11 mouse cellular contexts compared by ENCODE assay signal in genomic region chr4:152541172-152541571, GRCm38 (mm10).
DNase-seq lines count a peak whose midpoint lies in the region; ATAC-seq and TF ChIP-seq lines count a peak whose summit lies in the region.
"Had no signal": no experiment of that assay in that cellular context is flagged by ENCODE, and none has a peak within 500 bp of the region (broad histone marks: within the 10 kb centered on the region; RNA-seq: fewer than 3 reads in every experiment).

No protein-coding gene starts in this region.

- H3K9ac ChIP-seq in intestine, embryonic 14.5 days (ENCODE audit: low read length) = no peak overlapping the region
- no peak overlapping the region for H3K9ac ChIP-seq in intestine, embryonic 16.5 days (ENCODE audit: low read depth, low read length)
- H3K9ac ChIP-seq: limb, embryonic 13.5 days had no signal

- TF ChIP-seq CTCF in cortical plate, adult 2 months (IDR thresholded peaks at IDR 0.05; ENCODE audit: extremely low read depth, insufficient read depth, low read length) = 0 out of 2 replicates have a peak, but pooled peaks have one; percentile 15
- TF ChIP-seq CTCF in gastrocnemius, adult 2 months (IDR thresholded peaks at IDR 0.05) = peak; percentile 60
- no peak for TF ChIP-seq CTCF in thymus, adult 2 months (IDR thresholded peaks at IDR 0.05; ENCODE audit: borderline replicate concordance, control insufficient read depth, extremely low read depth, insufficient read depth, low read length, poor library complexity)

- no peaks in the 10 kb centered on the region; the same call in 1 of the 2 replicates for H3K4me1 ChIP-seq in intestine, embryonic 14.5 days (replicated peaks; ENCODE audit: control insufficient read depth, insufficient read depth, low read length)
- peaks cover 4% of the 10 kb centered on the region; the same call in 1 of the 2 replicates for H3K4me1 ChIP-seq in intestine, embryonic 16.5 days (ENCODE audit: control insufficient read depth, insufficient read depth, low read length)
- no peaks in the 10 kb centered on the region for H3K4me1 ChIP-seq in cortical plate, adult 2 months (ENCODE audit: control insufficient read depth, insufficient read depth, low read length)
- no peaks in the 10 kb centered on the region for H3K4me1 ChIP-seq in thymus, adult 2 months (replicated peaks; ENCODE audit: control insufficient read depth, insufficient read depth, low read length)
- H3K4me1 ChIP-seq: limb, embryonic 13.5 days had no signal

- 21% methylated on average over 9 of the region's 9 CpGs for WGBS in intestine, embryonic 14.5 days
- 20% methylated on average over 8 of the region's 9 CpGs for WGBS in intestine, embryonic 16.5 days
- 79% methylated on average over 9 of the region's 9 CpGs for whole genome bisulfite sequencing in thymus, adult 2 months

- H3K27me3 ChIP-seq in intestine, embryonic 14.5 days (replicated peaks; ENCODE audit: control insufficient read depth, insufficient read depth, low read length) = no peaks in the 10 kb centered on the region
- no peaks in the 10 kb centered on the region for H3K27me3 ChIP-seq in intestine, embryonic 16.5 days (replicated peaks; ENCODE audit: control insufficient read depth, insufficient read depth, low read length)
- no peaks in the 10 kb centered on the region for H3K27me3 ChIP-seq in thymus, adult 2 months (ENCODE audit: control insufficient read depth, insufficient read depth, low read length)
- H3K27me3 ChIP-seq: limb, embryonic 13.5 days had no signal

- no peaks in the 10 kb centered on the region for H3K36me3 ChIP-seq in intestine, embryonic 14.5 days (ENCODE audit: control insufficient read depth, insufficient read depth, low read length)
- H3K36me3 ChIP-seq in intestine, embryonic 16.5 days (ENCODE audit: control insufficient read depth, insufficient read depth, low read length) = no peaks in the 10 kb centered on the region
- no peaks in the 10 kb centered on the region for H3K36me3 ChIP-seq in thymus, adult 2 months (ENCODE audit: control insufficient read depth, insufficient read depth, low read length)

- DNase-seq in intestine, embryonic 14.5 days (ENCODE audit: low spot score) = peak; percentile 63
- DNase-seq in gastrocnemius, adult 2 months = peak; percentile 79
- peak; percentile 82 to 83 for DNase-seq in kidney, postnatal 36 days
- DNase-seq in urinary bladder, postnatal 10 days (ENCODE audit: low spot score) = no peak
- DNase-seq in thymus, adult 2 months = no peak
- DNase-seq: heart, postnatal 14 days; right cerebral cortex, adult 18-20 months; thymus, postnatal 25 days had no signal

- TF ChIP-seq POLR2A in cortical plate, adult 2 months (IDR thresholded peaks at IDR 0.05; ENCODE audit: extremely low read depth, insufficient read depth, low read length) = no peak
- TF ChIP-seq POLR2A in thymus, adult 2 months (IDR thresholded peaks at IDR 0.05; ENCODE audit: control insufficient read depth, extremely low read depth, insufficient read depth, low read length, poor library complexity) = no peak

- no peak overlapping the region for H3K4me2 ChIP-seq in intestine, embryonic 14.5 days (ENCODE audit: low read length)
- no peak overlapping the region for H3K4me2 ChIP-seq in intestine, embryonic 16.5 days (ENCODE audit: low read depth, low read length)
- H3K4me2 ChIP-seq: limb, embryonic 13.5 days had no signal

- no peak overlapping the region for H3K4me3 ChIP-seq in intestine, embryonic 14.5 days (ENCODE audit: low read depth, low read length)
- H3K4me3 ChIP-seq in intestine, embryonic 16.5 days (ENCODE audit: low read length) = no peak overlapping the region
- no peak overlapping the region for H3K4me3 ChIP-seq in cortical plate, adult 2 months (ENCODE audit: insufficient read depth, low read length)
- peak overlapping the region; percentile 5; the same call in 1 of the 2 replicates for H3K4me3 ChIP-seq in gastrocnemius, adult 2 months
- H3K4me3 ChIP-seq in thymus, adult 2 months (ENCODE audit: control insufficient read depth, insufficient read depth, low read length) = no peak overlapping the region
- H3K4me3 ChIP-seq: limb, embryonic 13.5 days had no signal

- no peaks in the 10 kb centered on the region for H3K9me3 ChIP-seq in intestine, embryonic 14.5 days (ENCODE audit: control insufficient read depth, low read length)
- H3K9me3 ChIP-seq in intestine, embryonic 16.5 days (ENCODE audit: control insufficient read depth, low read length) = no peaks in the 10 kb centered on the region

- intact Hi-C loops in gastrocnemius, adult 2 months (cut with DNase I) = no loop called here

- ATAC-seq in intestine, embryonic 14.5 days (replicated peaks; ENCODE audit: low FRiP score, low TSS enrichment, low read depth) = no peak
- ATAC-seq in intestine, embryonic 16.5 days = no peak

- H3K27ac ChIP-seq in intestine, embryonic 14.5 days (ENCODE audit: low read depth) = no peak overlapping the region
- H3K27ac ChIP-seq in intestine, embryonic 16.5 days (ENCODE audit: low read length) = no peak overlapping the region
- no peak overlapping the region for H3K27ac ChIP-seq in cortical plate, adult 2 months (ENCODE audit: insufficient read depth, low read length)
- peak overlapping the region; percentile 75 for H3K27ac ChIP-seq in gastrocnemius, adult 2 months
- H3K27ac ChIP-seq in thymus, adult 2 months (ENCODE audit: control insufficient read depth, insufficient read depth, low read length) = no peak overlapping the region
- H3K27ac ChIP-seq: limb, embryonic 13.5 days had no signal

Comparison
In these comparisons a context has a peak if more than half of its experiments do, and no peak if none do; other contexts are left out.
1. DNase-seq: peak in intestine, embryonic 14.5 days (single experiment), gastrocnemius, adult 2 months (single experiment) and kidney, postnatal 36 days (2 of 2); none in urinary bladder, postnatal 10 days (single experiment) and thymus, adult 2 months (single experiment).